Mouse (Mus musculus): ENCODE results near the gene Rnf114.

GRCm38 (mm10) chr2:167487994-167488393 lies 4.5 kb upstream of the Rnf114 start:
- TF ChIP-seq CTCF (IDR thresholded peaks at IDR 0.05; ENCODE audit: low read depth, low read length) (no peak), POLR2A (IDR thresholded peaks at IDR 0.05; ENCODE audit: extremely low read depth, insufficient read depth, low read length) (no peak)
